In genomic region chr2:70218469-70218868, GRCm38 (mm10) we compare ENCODE assay signal across 26 mouse cellular contexts.
DNase-seq lines count a peak whose midpoint lies in the region; ATAC-seq and TF ChIP-seq lines count a peak whose summit lies in the region.
"Had no signal": no experiment of that assay in that cellular context is flagged by ENCODE, and none has a peak within 500 bp of the region (broad histone marks: within the 10 kb centered on the region; RNA-seq: fewer than 3 reads in every experiment).

No protein-coding gene starts in this region.

- DNase-seq in forebrain, embryonic 10.5 days (ENCODE audit: extremely low spot score, low spot score): no peak
- no peak for DNase-seq in midbrain, embryonic 10.5 days (ENCODE audit: low spot score)
- DNase-seq in forelimb bud, embryonic 11.5 days (ENCODE audit: low read depth, low spot score): peak; percentile 27
- DNase-seq in layer of hippocampus, adult 11-12 months (ENCODE audit: low spot score): no peak
- DNase-seq: adrenal gland, postnatal 10 days; cerebellum, adult 18-20 months; gastrocnemius, postnatal 25 days; heart, adult 18-20 months; heart, postnatal 4 days; kidney, adult 2 months; kidney, postnatal 36 days; layer of hippocampus, postnatal 36 days; lung, postnatal 14 days; thymus, postnatal 14 days had no signal

- peaks cover 14% of the 10 kb centered on the region; the same call in 1 of the 2 replicates for H3K27me3 ChIP-seq in forebrain, embryonic 13.5 days
- H3K27me3 ChIP-seq in forebrain, embryonic 10.5 days (ENCODE audit: poor library complexity, severe bottlenecking): peaks cover 57% of the 10 kb centered on the region
- 0 out of 2 replicates have a peak, but pooled peaks cover 8% of the 10 kb centered on the region for H3K27me3 ChIP-seq in midbrain, embryonic 13.5 days
- H3K27me3 ChIP-seq in midbrain, embryonic 10.5 days (ENCODE audit: low read depth, poor library complexity, severe bottlenecking): peaks cover 77% of the 10 kb centered on the region
- peaks cover 4% of the 10 kb centered on the region; the same call in 1 of the 2 replicates for H3K27me3 ChIP-seq in intestine, embryonic 15.5 days (replicated peaks)
- H3K27me3 ChIP-seq: liver, embryonic 15.5 days; neural tube, embryonic 12.5 days; Patski had no signal

- no peak for TF ChIP-seq POLR2A in olfactory bulb, adult 2 months (IDR thresholded peaks at IDR 0.05; ENCODE audit: insufficient read depth, low read depth, low read length)

- H3K4me1 ChIP-seq in forebrain, embryonic 13.5 days: peaks cover 16% of the 10 kb centered on the region; the same call in 1 of the 2 replicates
- peaks cover 28% of the 10 kb centered on the region for H3K4me1 ChIP-seq in forebrain, embryonic 10.5 days
- peaks cover 9% of the 10 kb centered on the region for H3K4me1 ChIP-seq in midbrain, embryonic 13.5 days (replicated peaks)
- H3K4me1 ChIP-seq in midbrain, embryonic 10.5 days: peaks cover 13% of the 10 kb centered on the region
- peaks cover 17% of the 10 kb centered on the region for H3K4me1 ChIP-seq in olfactory bulb, adult 2 months (ENCODE audit: control insufficient read depth, insufficient read depth, low read length)
- H3K4me1 ChIP-seq in intestine, embryonic 15.5 days (replicated peaks): no peaks in the 10 kb centered on the region
- H3K4me1 ChIP-seq: liver, embryonic 15.5 days had no signal

- ATAC-seq in forebrain, embryonic 13.5 days: no peak
- ATAC-seq in midbrain, embryonic 13.5 days: no peak
- no peak for ATAC-seq in intestine, embryonic 15.5 days
- ATAC-seq: Patski had no signal

- no peak overlapping the region for H3K4me2 ChIP-seq in forebrain, embryonic 13.5 days
- H3K4me2 ChIP-seq in midbrain, embryonic 13.5 days (replicated peaks): no peak overlapping the region
- no peak overlapping the region for H3K4me2 ChIP-seq in intestine, embryonic 15.5 days (replicated peaks)
- H3K4me2 ChIP-seq: heart, embryonic 11.5 days; hindbrain, embryonic 13.5 days; liver, embryonic 15.5 days; lung, embryonic 14.5 days; neural tube, embryonic 12.5 days had no signal

- H3K27ac ChIP-seq in forebrain, embryonic 13.5 days: 0 out of 2 replicates have a peak overlapping the region, but pooled peaks have one; percentile 1
- no peak overlapping the region for H3K27ac ChIP-seq in forebrain, embryonic 10.5 days
- peak overlapping the region; percentile 40; the same call in 1 of the 2 replicates for H3K27ac ChIP-seq in midbrain, embryonic 13.5 days
- H3K27ac ChIP-seq in midbrain, embryonic 10.5 days (replicated peaks): no peak overlapping the region
- peak overlapping the region; percentile 43 for H3K27ac ChIP-seq in olfactory bulb, adult 2 months (ENCODE audit: insufficient read depth, low read depth, low read length)
- no peak overlapping the region for H3K27ac ChIP-seq in intestine, embryonic 15.5 days
- H3K27ac ChIP-seq: hindbrain, embryonic 13.5 days; liver, embryonic 15.5 days; neural tube, embryonic 12.5 days had no signal

- no peaks in the 10 kb centered on the region for H3K36me3 ChIP-seq in forebrain, embryonic 13.5 days (ENCODE audit: poor library complexity, severe bottlenecking)
- H3K36me3 ChIP-seq in forebrain, embryonic 10.5 days (replicated peaks): no peaks in the 10 kb centered on the region
- H3K36me3 ChIP-seq in midbrain, embryonic 13.5 days: no peaks in the 10 kb centered on the region
- H3K36me3 ChIP-seq in midbrain, embryonic 10.5 days: no peaks in the 10 kb centered on the region
- H3K36me3 ChIP-seq in intestine, embryonic 15.5 days: no peaks in the 10 kb centered on the region
- H3K36me3 ChIP-seq: hindbrain, embryonic 13.5 days; liver, embryonic 15.5 days; neural tube, embryonic 12.5 days had no signal

- H3K9ac ChIP-seq in forebrain, embryonic 13.5 days: no peak overlapping the region
- H3K9ac ChIP-seq in midbrain, embryonic 13.5 days (replicated peaks): no peak overlapping the region
- H3K9ac ChIP-seq in intestine, embryonic 15.5 days: no peak overlapping the region
- H3K9ac ChIP-seq: hindbrain, embryonic 13.5 days; liver, embryonic 15.5 days; lung, embryonic 14.5 days; neural tube, embryonic 12.5 days had no signal

- H3K4me3 ChIP-seq in forebrain, embryonic 13.5 days: no peak overlapping the region
- no peak overlapping the region for H3K4me3 ChIP-seq in forebrain, embryonic 10.5 days
- no peak overlapping the region for H3K4me3 ChIP-seq in midbrain, embryonic 13.5 days (replicated peaks)
- no peak overlapping the region for H3K4me3 ChIP-seq in midbrain, embryonic 10.5 days
- no peak overlapping the region for H3K4me3 ChIP-seq in olfactory bulb, adult 2 months (ENCODE audit: insufficient read depth, low read depth, low read length)
- H3K4me3 ChIP-seq in intestine, embryonic 15.5 days (replicated peaks): no peak overlapping the region
- H3K4me3 ChIP-seq: erythroblast, embryonic 14.5 days; hindbrain, embryonic 13.5 days; liver, embryonic 15.5 days; myocyte; neural tube, embryonic 12.5 days had no signal

- TF ChIP-seq CTCF in olfactory bulb, adult 2 months (IDR thresholded peaks at IDR 0.05; ENCODE audit: insufficient read depth, low read depth, low read length): no peak

- H3K9me3 ChIP-seq in forebrain, embryonic 13.5 days (replicated peaks): no peaks in the 10 kb centered on the region
- H3K9me3 ChIP-seq in forebrain, embryonic 10.5 days: no peaks in the 10 kb centered on the region; the same call in 1 of the 2 replicates
- no peaks in the 10 kb centered on the region for H3K9me3 ChIP-seq in midbrain, embryonic 13.5 days
- no peaks in the 10 kb centered on the region for H3K9me3 ChIP-seq in midbrain, embryonic 10.5 days (replicated peaks)
- H3K9me3 ChIP-seq in intestine, embryonic 15.5 days: no peaks in the 10 kb centered on the region
- H3K9me3 ChIP-seq: hindbrain, embryonic 13.5 days; liver, embryonic 15.5 days; neural tube, embryonic 12.5 days had no signal

- WGBS in forebrain, embryonic 13.5 days: 39% methylated on average over 8 of the region's 8 CpGs
- 68% methylated on average over 8 of the region's 8 CpGs for WGBS in forebrain, embryonic 10.5 days
- 70% methylated on average over 8 of the region's 8 CpGs for WGBS in midbrain, embryonic 13.5 days
- WGBS in midbrain, embryonic 10.5 days: 77% methylated on average over 8 of the region's 8 CpGs
- 37% methylated on average over 8 of the region's 8 CpGs for WGBS in olfactory bulb, adult 2 months
- 71% methylated on average over 8 of the region's 8 CpGs for WGBS in intestine, embryonic 15.5 days

Comparison
In these comparisons a context has a peak if more than half of its experiments do, and no peak if none do; other contexts are left out.
1. H3K27ac ChIP-seq: peak in forebrain, embryonic 13.5 days (single experiment), midbrain, embryonic 13.5 days (single experiment) and olfactory bulb, adult 2 months (single experiment); none in forebrain, embryonic 10.5 days (single experiment), midbrain, embryonic 10.5 days (single experiment) and intestine, embryonic 15.5 days (single experiment).